Mouse (Mus musculus) liver, embryonic 14.5 days (tissue): Measurements from ENCODE around the gene Tinf2. TPM values are rescaled to one million over a fixed set of nuclear protein-coding genes. Genes with fewer than 3 reads are reported as not detected.

Source experiments
- ATAC-seq: fragments of 200-750 bp; cut with Nextera tagmentation; 2 replicates; pipeline ENCODE4 v1.8.0; 2017; ENCODE audit warnings: moderate number of reproducible peaks, mild to moderate bottlenecking, moderate library complexity; ENCODE audit not compliant: insufficient read depth
- DNase-seq, 3 experiments: peaks; one replicate each; pipeline ENCODE4 v3.0.0-alpha.2; 2012 to 2013; ENCODE audit warnings: low read depth in 3 of 3, low spot score in 3 of 3
- H3K27ac ChIP-seq: fragments of 300-500 bp; sonication (generic); 2 replicates; pipeline ENCODE4 v1.5.1; 2014; ENCODE audit warnings: moderate library complexity, mild to moderate bottlenecking, control low read depth, inconsistent platforms
- H3K27me3 ChIP-seq: fragments of 300-500 bp; sonication (generic); 2 replicates; pipeline ENCODE4 v1.6.1; 2014; ENCODE audit warnings: mild to moderate bottlenecking, low read length, moderate library complexity; ENCODE audit not compliant: control insufficient read depth, insufficient read depth
- H3K36me3 ChIP-seq: fragments of 300-500 bp; sonication (generic); replicated peaks from 2 replicates; pipeline ENCODE4 v1.6.1; 2014; ENCODE audit warnings: low read depth; ENCODE audit not compliant: control insufficient read depth, insufficient read depth
- H3K4me1 ChIP-seq, 2 experiments: fragments of 200-500 bp in 1 of 2; fragments of 300-500 bp in 1 of 2; sonication (generic) in 1 of 2; replicated peaks; 2 replicates each; pipeline ENCODE4 v1.6.1; 2012 to 2014; ENCODE audit warnings: antibody characterized with exemption in 1 of 2, inconsistent platforms in 1 of 2, low read length in 1 of 2; ENCODE audit not compliant: control insufficient read depth in 2 of 2, insufficient read depth in 2 of 2
- H3K4me2 ChIP-seq: fragments of 300-500 bp; sonication (generic); 2 replicates; pipeline ENCODE4 v1.6.1; 2014; ENCODE audit warnings: low read depth, mild to moderate bottlenecking, control low read depth, moderate library complexity
- H3K4me3 ChIP-seq, 2 experiments: fragments of 200-500 bp in 1 of 2; fragments of 300-500 bp in 1 of 2; sonication (generic) in 1 of 2; 2 replicates each; pipeline ENCODE4 v1.5.1; 2012 to 2014; ENCODE audit warnings: low read depth in 2 of 2, low read length in 2 of 2, mild to moderate bottlenecking in 2 of 2, control low read depth in 1 of 2, inconsistent platforms in 1 of 2, moderate library complexity in 1 of 2; ENCODE audit not compliant: insufficient read depth in 1 of 2
- H3K9ac ChIP-seq: fragments of 300-500 bp; sonication (generic); replicated peaks from 2 replicates; pipeline ENCODE4 v1.6.1; 2014; ENCODE audit warnings: mild to moderate bottlenecking, control low read depth, moderate library complexity
- H3K9me3 ChIP-seq: fragments of 300-500 bp; sonication (generic); 2 replicates; pipeline ENCODE4 v1.6.1; 2016; ENCODE audit warnings: low read length, mixed read lengths; ENCODE audit not compliant: control insufficient read depth
- CTCF ChIP-seq: IDR thresholded peaks from 2 replicates; pipeline ENCODE4 v1.5.1; 2016; ENCODE audit warnings: antibody characterized with exemption, low read depth, control low read depth
- EP300 ChIP-seq: IDR thresholded peaks from 2 replicates; pipeline ENCODE4 v1.6.1; 2016; ENCODE audit warnings: antibody characterized with exemption, low read depth
- WGBS: fragments of 180-500 bp; shearing (Covaris S2); extraction: QIAGEN DNeasy Blood & Tissue Kit; methylation state at CpG from one replicate; pipeline ENCODE4 v1.1.7; 2014; ENCODE audit not compliant: insufficient replicate concordance; 5-methylcytosine and 5-hydroxymethylcytosine counted together
- polyA plus RNA-seq, 2 experiments: library from polyadenylated mRNA; depleted of rRNA in 1 of 2; stranded (reverse) in 1 of 2; unstranded in 1 of 2; fragments of >200 nt; fragmentation: Nextera tagmentation in 1 of 2; extraction: Ambion mirVana in 1 of 2; gene quantifications; 2 replicates each; pipeline versions ENCODE4 v1.2.1 to v1.2.3; 2012 to 2014

Tinf2 gene
- polyA plus RNA-seq (2012; rRNA removed) (13.4 and 16.6 TPM in 2 replicates), polyA plus RNA-seq (2014; fragmentation: Nextera tagmentation; extraction: Ambion mirVana) (19.0 and 19.3 TPM in 2 replicates)

DNA sequence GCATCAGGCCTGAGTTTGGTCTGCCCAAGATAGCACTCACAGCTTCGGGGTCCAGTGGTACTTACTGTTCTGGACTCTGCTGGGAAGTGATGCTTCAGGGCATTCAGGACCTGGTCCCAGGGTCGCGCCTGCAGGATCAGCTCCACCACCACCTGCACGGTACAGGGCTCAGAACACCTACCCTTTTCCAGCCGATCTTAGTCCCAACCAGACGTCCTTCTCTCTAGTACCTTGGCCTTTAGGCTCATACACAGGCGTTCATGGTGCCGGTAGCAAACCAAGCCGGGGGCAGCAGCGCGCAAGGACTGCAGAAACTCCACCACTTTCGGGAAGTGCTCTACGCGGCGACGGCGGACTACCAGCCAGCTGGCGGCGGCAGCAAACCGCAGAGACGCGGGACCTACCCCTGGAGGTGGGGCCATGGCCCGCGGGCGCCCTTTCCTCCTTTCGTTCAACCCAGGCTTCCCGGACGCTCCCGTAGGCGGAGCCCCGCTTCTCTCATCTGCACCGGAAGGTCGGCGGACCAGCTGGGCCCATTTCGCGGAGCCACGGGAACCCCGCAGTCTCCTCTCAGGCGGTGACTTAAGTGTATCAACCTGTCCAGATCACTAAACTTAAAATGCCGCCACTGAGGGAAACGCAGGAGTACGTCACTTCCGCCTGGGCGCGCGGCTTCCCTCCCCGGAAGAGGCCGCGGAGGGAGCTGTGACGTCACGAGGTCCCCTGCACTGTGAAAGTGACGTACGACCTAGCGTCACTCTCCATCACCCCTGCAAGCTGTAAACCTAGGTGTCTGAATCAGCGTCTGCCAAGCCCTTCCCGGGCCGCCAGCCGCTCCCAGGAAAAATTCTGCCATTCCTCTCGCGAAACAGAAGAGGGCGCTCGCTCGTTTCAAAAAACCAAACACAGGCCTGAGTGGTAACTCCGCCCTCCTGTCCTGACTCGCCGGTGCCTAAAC is at the start of gene Tinf2:
Gene Tinf2, minus strand, starts transcription at position 661 of the 958 bp plus-strand sequence.
- Histone ChIP-seq H3K4me1 (peaks cover 2 to 9% of the 10 kb centered on the region in 2 experiments; a peak in 3 of 4 replicates), H3K9ac (peak within 1 kb of the TSS; percentile 76), H3K4me3 (peak within 1 kb of the TSS; percentile 79 to 91), H3K36me3 (peaks cover 33% of the 10 kb centered on the region), H3K27me3 (no peaks in the 10 kb centered on the region), H3K27ac (peak within 1 kb of the TSS; percentile 80), H3K4me2 (peak within 1 kb of the TSS; percentile 85), H3K9me3 (no peaks in the 10 kb centered on the region)
- peak; percentile 94 to 95 (median 95) for DNase-seq
- ATAC-seq, result peak; percentile 94
- WGBS, result under 1% methylated on average over 66 of the region's 66 CpGs
- TF ChIP-seq CTCF (peak; percentile 91), EP300 (peak; percentile 12)

GRCm38 (mm10) chr14:55730531-55731032 is 49.0 kb upstream of the Tinf2 start:
- Histone ChIP-seq H3K27ac (no peak overlapping the region), H3K27me3 (no peaks in the 10 kb centered on the region), H3K9ac (no peak overlapping the region), H3K4me2 (no peak overlapping the region), H3K36me3 (no peaks in the 10 kb centered on the region), H3K4me3 (no peak overlapping the region), H3K9me3 (no peaks in the 10 kb centered on the region), H3K4me1 (no peaks in the 10 kb centered on the region)
- ATAC-seq (peak; percentile 35; the same call in 1 of the 2 replicates), DNase-seq (no peak)
- WGBS, result 56% methylated on average over 7 of the region's 7 CpGs
- TF ChIP-seq EP300, result no peak
- TF ChIP-seq CTCF, result no peak

DNA sequence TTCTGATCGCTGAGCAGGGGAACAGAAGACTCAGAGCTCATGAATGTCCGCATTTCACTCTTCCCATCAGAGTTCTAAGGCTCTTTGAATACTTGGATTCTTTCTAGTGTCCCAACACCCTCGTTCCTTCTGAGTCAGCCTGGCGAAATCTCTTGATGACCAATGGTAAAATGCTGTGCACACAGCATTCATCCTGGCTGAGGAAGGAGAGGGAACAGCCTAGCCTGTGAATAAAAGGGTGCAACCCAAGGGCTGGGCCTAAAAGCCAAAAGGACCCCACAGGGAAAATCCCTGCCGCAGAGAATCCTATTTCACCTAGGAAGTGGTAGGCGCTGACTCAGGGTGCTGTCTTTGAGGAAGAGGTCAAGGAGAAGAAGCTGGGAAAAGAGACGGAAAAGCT is 48.5 kb upstream of the Tinf2 start:
- ATAC-seq (no peak), DNase-seq (no peak)
- Histone ChIP-seq H3K4me2 (no peak overlapping the region), H3K4me1 (no peaks in the 10 kb centered on the region), H3K27me3 (no peaks in the 10 kb centered on the region), H3K4me3 (no peak overlapping the region), H3K9me3 (no peaks in the 10 kb centered on the region), H3K36me3 (no peaks in the 10 kb centered on the region), H3K9ac (no peak overlapping the region), H3K27ac (no peak overlapping the region)
- WGBS, result 59% methylated on average over 7 of the region's 7 CpGs
- TF ChIP-seq CTCF (no peak), EP300 (no peak)

- no peak overlapping the region for H3K4me2 ChIP-seq
- no peak overlapping the region for H3K9ac ChIP-seq
- WGBS, result 44% methylated on average over 8 of the region's 8 CpGs
- peaks cover 12 to 13% of the 10 kb centered on the region in 2 experiments; a peak in 3 of 4 replicates for H3K4me1 ChIP-seq
- H3K36me3 ChIP-seq, result no peaks in the 10 kb centered on the region
- DNase-seq (no peak), ATAC-seq (no peak)
- H3K4me3 ChIP-seq, result no peak overlapping the region
- no peaks in the 10 kb centered on the region for H3K9me3 ChIP-seq
- H3K27me3 ChIP-seq, result no peaks in the 10 kb centered on the region
- H3K27ac ChIP-seq, result no peak overlapping the region
- no peak for TF ChIP-seq CTCF
- no peak for TF ChIP-seq EP300
Observed at GRCm38 (mm10) chr14:55727889-55728685, 46.5 kb upstream of the Tinf2 start.
